ENCODE assay signal across 11 mouse cellular contexts in the genomic region with DNA sequence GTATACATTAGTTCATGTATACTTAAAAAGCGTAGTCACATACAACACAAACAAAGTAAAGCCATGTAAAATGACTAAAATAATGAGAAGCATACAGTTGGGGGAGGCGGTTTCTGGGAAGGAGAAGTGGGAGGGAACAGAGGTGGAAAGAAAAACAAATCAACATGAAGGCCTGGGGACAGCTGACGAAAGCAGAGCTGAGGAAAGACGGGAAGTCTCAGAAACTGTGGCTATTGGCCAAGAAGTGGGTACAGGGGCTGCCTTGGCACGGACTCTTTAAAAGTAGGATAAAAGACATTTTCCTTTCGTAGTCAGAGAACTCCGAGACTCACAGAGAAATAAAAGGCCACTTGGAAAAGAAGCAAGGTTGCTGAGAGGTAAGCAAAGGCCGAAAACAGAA. TPM values are rescaled to one million over a fixed set of nuclear protein-coding genes. Genes with fewer than 3 reads are reported as not detected.
DNase-seq lines count a peak whose midpoint lies in the region; ATAC-seq and TF ChIP-seq lines count a peak whose summit lies in the region.
"Had no signal": no experiment of that assay in that cellular context is flagged by ENCODE, and none has a peak within 500 bp of the region (broad histone marks: within the 10 kb centered on the region; RNA-seq: fewer than 3 reads in every experiment).

No protein-coding gene starts in this region.

- H3K36me3 ChIP-seq in lung, embryonic 14.5 days (ENCODE audit: insufficient read depth) = no peaks in the 10 kb centered on the region
- H3K36me3 ChIP-seq in intestine, postnatal 0 days (ENCODE audit: control insufficient read depth, insufficient read depth) = no peaks in the 10 kb centered on the region
- H3K36me3 ChIP-seq: lung, embryonic 15.5 days had no signal

- no peak for TF ChIP-seq CTCF in lung, embryonic 14.5 days (IDR thresholded peaks at IDR 0.05; ENCODE audit: low read depth)
- no peak for TF ChIP-seq CTCF in intestine, postnatal 0 days (IDR thresholded peaks at IDR 0.05; ENCODE audit: low read depth)

- H3K4me1 ChIP-seq in brown adipose tissue, adult 24 weeks (ENCODE audit: control insufficient read depth, insufficient read depth, insufficient read length, low read length) = peaks cover 30% of the 10 kb centered on the region
- 0 out of 2 replicates have a peak, but pooled peaks cover 6% of the 10 kb centered on the region for H3K4me1 ChIP-seq in lung, embryonic 14.5 days (ENCODE audit: insufficient read depth)
- H3K4me1 ChIP-seq in intestine, postnatal 0 days (replicated peaks; ENCODE audit: control insufficient read depth, insufficient read depth, low read length) = no peaks in the 10 kb centered on the region

- H3K27ac ChIP-seq in brown adipose tissue, adult 24 weeks (replicated peaks; ENCODE audit: low read depth, low read length) = peak overlapping the region; percentile 80
- H3K27ac ChIP-seq in lung, embryonic 14.5 days (ENCODE audit: low read depth) = no peak overlapping the region
- no peak overlapping the region for H3K27ac ChIP-seq in intestine, postnatal 0 days (ENCODE audit: low read depth, low read length)
- H3K27ac ChIP-seq: lung, embryonic 15.5 days had no signal

- WGBS in lung, embryonic 14.5 days = 52% methylated on average over 8 of the region's 8 CpGs
- 70% methylated on average over 8 of the region's 8 CpGs for WGBS in intestine, postnatal 0 days

- no peak overlapping the region for H3K4me2 ChIP-seq in lung, embryonic 14.5 days
- H3K4me2 ChIP-seq in intestine, postnatal 0 days (replicated peaks; ENCODE audit: low read depth) = no peak overlapping the region
- H3K4me2 ChIP-seq: lung, embryonic 15.5 days had no signal

- no peak overlapping the region for H3K9ac ChIP-seq in lung, embryonic 14.5 days
- no peak overlapping the region for H3K9ac ChIP-seq in intestine, postnatal 0 days (ENCODE audit: low read depth, low read length)
- H3K9ac ChIP-seq: lung, embryonic 15.5 days had no signal

- DNase-seq in kidney, adult 9 months = peak; percentile 14
- no peak for DNase-seq in kidney, adult 8-10 months
- peak; percentile 60 for DNase-seq in heart, adult 8-10 months (ENCODE audit: low spot score)
- peak; percentile 51 for DNase-seq in lung, embryonic 14.5 days
- no peak for DNase-seq in frontal cortex, postnatal 25 days (ENCODE audit: low spot score in 2 of 2)
- DNase-seq in left cerebral cortex, postnatal 10 days (ENCODE audit: extremely low spot score in 1 of 2, low spot score in 2 of 2) = no peak
- DNase-seq: thymus, adult 18-20 months had no signal

- no peak overlapping the region; the same call in 1 of the 2 replicates for H3K4me3 ChIP-seq in brown adipose tissue, adult 24 weeks (ENCODE audit: insufficient read depth, low read depth, low read length)
- no peak overlapping the region for H3K4me3 ChIP-seq in lung, embryonic 14.5 days (ENCODE audit: low read depth, low read length)
- H3K4me3 ChIP-seq in intestine, postnatal 0 days (ENCODE audit: low read depth, low read length) = no peak overlapping the region
- H3K4me3 ChIP-seq: lung, embryonic 15.5 days had no signal

- intact Hi-C loops in left cerebral cortex, postnatal 10 days (cut with DNase I) = no loop called here

- ATAC-seq in lung, embryonic 14.5 days (ENCODE audit: insufficient read depth) = no peak
- no peak for ATAC-seq in intestine, postnatal 0 days
- ATAC-seq: forebrain, embryonic 16.5 days had no signal

- H3K27me3 ChIP-seq in lung, embryonic 14.5 days (ENCODE audit: insufficient read depth, low read length) = no peaks in the 10 kb centered on the region
- H3K27me3 ChIP-seq in intestine, postnatal 0 days (replicated peaks; ENCODE audit: control insufficient read depth, insufficient read depth, low read length) = no peaks in the 10 kb centered on the region
- H3K27me3 ChIP-seq: lung, embryonic 15.5 days had no signal

- peaks cover 7% of the 10 kb centered on the region; the same call in 1 of the 2 replicates for H3K9me3 ChIP-seq in lung, embryonic 14.5 days (ENCODE audit: low read depth, low read length)
- no peaks in the 10 kb centered on the region; the same call in 1 of the 2 replicates for H3K9me3 ChIP-seq in intestine, postnatal 0 days (ENCODE audit: control insufficient read depth)

RNA-seq across cellular contexts. Expression of gene Tmod3, which starts 10.4 kb away (rescaled TPM):
- polyA plus RNA-seq in brown adipose tissue, adult 24 weeks (2012; ENCODE audit: insufficient read depth, insufficient read length, missing spikeins) = 27.3 and 29.6 TPM in 2 replicates
- total RNA-seq in heart, adult 8-10 months (2022) = 10 to 100 TPM; 48.4 to 59.3 (median 58.7) TPM
- polyA plus RNA-seq in lung, embryonic 14.5 days (2014; fragmentation: Nextera tagmentation; extraction: Ambion mirVana) = 131 TPM in 2 replicates
- polyA plus RNA-seq in intestine, postnatal 0 days (2015; fragmentation: Nextera tagmentation; extraction: Ambion mirVana) = 65.5 and 70.2 TPM in 2 replicates
- total RNA-seq in left cerebral cortex, postnatal 10 days (2021) = 10 to 100 TPM; 59.3 to 66.2 TPM

Comparison
In these comparisons a context has a peak if more than half of its experiments do, and no peak if none do; other contexts are left out.
1. DNase-seq: peak in kidney, adult 9 months (single experiment), heart, adult 8-10 months (single experiment) and lung, embryonic 14.5 days (single experiment); none in kidney, adult 8-10 months (0 of 2), frontal cortex, postnatal 25 days (0 of 2) and left cerebral cortex, postnatal 10 days (0 of 2).